Mouse (Mus musculus) kidney, embryonic 16.5 days (tissue): ENCODE results near the gene Atf5. TPM values are rescaled to one million over a fixed set of nuclear protein-coding genes. Genes with fewer than 3 reads are reported as not detected.

Source experiments
- ATAC-seq: fragments of 200-750 bp; cut with Nextera tagmentation; 2 replicates; pipeline ENCODE4 v1.8.0; 2017; ENCODE audit warnings: moderate TSS enrichment; ENCODE audit not compliant: low FRiP score, low TSS enrichment
- H3K27ac ChIP-seq: fragments of 300-500 bp; sonication (generic); 2 replicates; pipeline ENCODE4 v1.5.1; 2014; ENCODE audit warnings: low read length
- H3K27me3 ChIP-seq: fragments of 300-500 bp; sonication (generic); 2 replicates; pipeline ENCODE4 v1.6.1; 2014; ENCODE audit warnings: low read length, control low read depth, mixed read lengths; ENCODE audit not compliant: insufficient read depth
- H3K36me3 ChIP-seq: fragments of 300-500 bp; sonication (generic); 2 replicates; pipeline ENCODE4 v1.6.1; 2014; ENCODE audit warnings: low read length, control low read depth, mixed read lengths; ENCODE audit not compliant: insufficient read depth
- H3K4me1 ChIP-seq: fragments of 300-500 bp; sonication (generic); 2 replicates; pipeline ENCODE4 v1.6.1; 2014; ENCODE audit warnings: low read length, control low read depth, mixed read lengths; ENCODE audit not compliant: insufficient read depth
- H3K4me2 ChIP-seq: fragments of 300-500 bp; sonication (generic); replicated peaks from 2 replicates; pipeline ENCODE4 v1.6.1; 2014; ENCODE audit warnings: low read depth, low read length
- H3K4me3 ChIP-seq: fragments of 300-500 bp; sonication (generic); 2 replicates; pipeline ENCODE4 v1.5.1; 2014; ENCODE audit warnings: mild to moderate bottlenecking, low read length
- H3K9ac ChIP-seq: fragments of 300-500 bp; sonication (generic); replicated peaks from 2 replicates; pipeline ENCODE4 v1.6.1; 2014; ENCODE audit warnings: low read length
- H3K9me3 ChIP-seq: fragments of 300-500 bp; sonication (generic); 2 replicates; pipeline ENCODE4 v1.6.1; 2016; ENCODE audit warnings: low read length, control low read depth
- WGBS: fragments of 180-500 bp; shearing (Covaris S2); extraction: QIAGEN DNeasy Blood & Tissue Kit; methylation state at CpG from one replicate; pipeline ENCODE4 v1.1.7; 2014; 5-methylcytosine and 5-hydroxymethylcytosine counted together
- polyA plus RNA-seq: library from polyadenylated mRNA; unstranded; fragments of >200 nt; fragmentation: Nextera tagmentation; extraction: Ambion mirVana; gene quantifications from 2 replicates; pipeline ENCODE4 v1.2.1, GENCODE M21; 2015

Atf5 gene
- polyA plus RNA-seq, 1 experiment from 2014 or later = 3.5 TPM

DNA sequence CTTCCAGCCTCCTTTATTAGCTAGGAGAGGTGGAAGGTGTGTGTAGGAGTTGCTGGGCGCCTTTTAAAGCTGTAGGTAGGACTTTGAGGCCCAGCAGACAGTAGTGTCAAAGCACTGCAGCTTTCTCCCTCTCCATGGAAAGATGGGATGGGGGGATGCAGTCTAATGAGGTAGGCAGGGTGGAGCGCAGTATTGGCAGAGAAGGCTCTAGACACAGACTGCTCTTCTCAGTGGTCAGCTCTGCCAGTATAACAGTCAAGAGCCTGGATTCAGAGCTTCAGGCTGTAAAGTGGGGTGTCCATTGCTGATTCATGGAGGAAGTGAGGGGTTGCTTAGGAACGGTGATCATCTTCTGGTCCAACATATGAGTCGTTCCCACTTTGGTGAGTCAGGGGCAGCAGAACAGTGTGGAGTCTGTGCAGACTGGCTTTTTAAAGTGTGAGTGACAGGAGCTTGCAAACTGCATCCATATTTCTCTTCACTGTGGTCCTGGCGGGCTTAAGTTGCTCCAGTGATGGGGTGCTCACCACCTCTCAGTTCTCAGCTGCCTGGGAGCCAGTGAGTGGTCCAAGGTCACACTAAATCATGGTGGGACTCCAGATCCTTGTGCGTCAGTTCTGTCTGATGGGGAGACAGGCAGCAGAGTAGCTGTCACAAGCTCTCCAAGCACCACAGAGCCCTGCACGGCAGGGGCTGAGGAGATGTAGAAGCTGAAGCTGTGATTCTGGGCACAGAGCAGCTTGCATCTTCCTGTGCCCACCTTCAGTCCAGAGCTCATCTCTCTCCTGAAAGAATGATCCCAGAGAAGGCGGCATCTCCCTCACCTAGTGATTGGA, 34.5 kb upstream of the Atf5 start:
- Histone ChIP-seq H3K4me2 (peak overlapping the region; percentile 85), H3K36me3 (peaks cover 25% of the 10 kb centered on the region), H3K27me3 (no peaks in the 10 kb centered on the region), H3K9ac (peak overlapping the region; percentile 93), H3K4me1 (peaks cover 51% of the 10 kb centered on the region), H3K27ac (peak overlapping the region; percentile 99), H3K4me3 (peak overlapping the region; percentile 81), H3K9me3 (no peaks in the 10 kb centered on the region)
- WGBS = 74% methylated on average over 8 of the region's 8 CpGs
- ATAC-seq = no peak

DNA sequence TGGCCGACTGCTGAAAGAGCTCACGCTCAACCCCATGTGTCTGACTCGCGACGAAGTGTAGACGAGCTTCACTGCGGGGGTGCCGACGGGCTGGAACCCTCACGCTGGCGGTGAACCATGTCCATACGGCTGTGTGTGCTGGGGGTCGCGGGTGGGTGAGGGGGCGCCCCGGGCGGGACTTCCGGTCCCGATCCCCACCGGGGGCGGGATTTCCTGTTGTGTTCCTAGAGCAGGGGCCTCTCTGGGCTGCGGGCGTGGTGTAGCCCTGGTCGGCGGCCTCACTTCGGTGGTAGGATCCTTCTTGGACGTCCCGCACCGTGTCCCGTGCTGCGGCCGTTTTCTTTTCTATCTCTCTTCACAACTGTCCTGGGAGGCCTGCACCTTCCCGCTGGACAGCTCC, 33.7 kb upstream of the Atf5 start:
- under 1% methylated on average over 33 of the region's 33 CpGs for WGBS
- Histone ChIP-seq H3K9me3 (no peaks in the 10 kb centered on the region), H3K27ac (peak overlapping the region; percentile 99), H3K9ac (peak overlapping the region; percentile 93), H3K27me3 (no peaks in the 10 kb centered on the region), H3K36me3 (peaks cover 33% of the 10 kb centered on the region), H3K4me2 (peak overlapping the region; percentile 85), H3K4me3 (peak overlapping the region; percentile 81), H3K4me1 (peaks cover 43% of the 10 kb centered on the region)
- ATAC-seq = peak; percentile 18

GRCm38 (mm10) chr7:44849416-44850111, 33.1 kb upstream of the Atf5 start:
- H3K9me3 ChIP-seq = no peaks in the 10 kb centered on the region
- H3K4me2 ChIP-seq = peak overlapping the region; percentile 85
- peak overlapping the region; percentile 81 for H3K4me3 ChIP-seq
- H3K27me3 ChIP-seq = no peaks in the 10 kb centered on the region
- H3K36me3 ChIP-seq = peaks cover 39% of the 10 kb centered on the region
- peak overlapping the region; percentile 99 for H3K27ac ChIP-seq
- peak; percentile 63 for ATAC-seq
- WGBS = under 1% methylated on average over 40 of the region's 41 CpGs
- H3K9ac ChIP-seq = peak overlapping the region; percentile 93
- H3K4me1 ChIP-seq = peaks cover 38% of the 10 kb centered on the region

- Histone ChIP-seq H3K9me3 (no peaks in the 10 kb centered on the region), H3K4me2 (peak within 1 kb of the TSS; percentile 85), H3K27me3 (no peaks in the 10 kb centered on the region), H3K9ac (peak within 1 kb of the TSS; percentile 93), H3K4me3 (peak within 1 kb of the TSS; percentile 81), H3K36me3 (peaks cover 46% of the 10 kb centered on the region), H3K27ac (peak within 1 kb of the TSS; percentile 99), H3K4me1 (peaks cover 33% of the 10 kb centered on the region)
- peak; percentile 86 for ATAC-seq
- WGBS = 0% methylated on average over 54 of the region's 54 CpGs
These were observed 32.3 kb upstream of the Atf5 start, which contains the start of the genes Akt1s1 and Tbc1d17 for GRCm38 (mm10) chr7:44848561-44849415. Gene Akt1s1, plus strand, starts transcription at chr7:44848991. Gene Tbc1d17, minus strand, starts transcription at chr7:44849079.

DNA sequence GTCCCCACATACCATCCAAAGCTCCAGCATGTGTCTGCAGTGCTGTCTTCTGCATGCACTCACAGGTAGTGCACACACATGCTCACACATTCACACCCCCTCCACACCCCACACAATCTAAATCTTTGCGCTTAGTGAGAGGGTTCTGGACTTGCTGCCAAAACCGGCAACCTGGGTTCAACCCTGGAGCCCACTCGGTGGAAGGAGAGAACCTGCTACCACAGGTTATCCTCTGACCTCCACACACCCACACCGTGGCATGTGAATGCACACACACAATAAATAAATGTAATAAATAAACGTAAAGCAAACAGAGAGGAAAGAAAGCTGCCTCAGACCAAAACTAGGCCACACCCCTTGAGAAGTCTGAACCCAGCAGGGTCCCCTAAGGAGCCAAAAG, 31.3 kb upstream of the Atf5 start:
- Histone ChIP-seq H3K27ac (peak overlapping the region; percentile 99; the same call in 1 of the 2 replicates), H3K4me3 (peak overlapping the region; percentile 81), H3K9me3 (no peaks in the 10 kb centered on the region), H3K4me1 (peaks cover 23% of the 10 kb centered on the region), H3K9ac (peak overlapping the region; percentile 93), H3K4me2 (peak overlapping the region; percentile 85), H3K36me3 (peaks cover 48% of the 10 kb centered on the region), H3K27me3 (no peaks in the 10 kb centered on the region)
- WGBS = 75% methylated on average over 5 of the region's 5 CpGs
- no peak for ATAC-seq

- Histone ChIP-seq H3K4me1 (peaks cover 20% of the 10 kb centered on the region), H3K27ac (no peak overlapping the region), H3K4me3 (no peak overlapping the region), H3K36me3 (peaks cover 51% of the 10 kb centered on the region), H3K9ac (no peak overlapping the region), H3K9me3 (no peaks in the 10 kb centered on the region), H3K4me2 (no peak overlapping the region), H3K27me3 (no peaks in the 10 kb centered on the region)
- no peak for ATAC-seq
- 84% methylated on average over 7 of the region's 7 CpGs for WGBS
These were observed 30.3 kb upstream of the Atf5 start for GRCm38 (mm10) chr7:44846804-44847203.

DNA sequence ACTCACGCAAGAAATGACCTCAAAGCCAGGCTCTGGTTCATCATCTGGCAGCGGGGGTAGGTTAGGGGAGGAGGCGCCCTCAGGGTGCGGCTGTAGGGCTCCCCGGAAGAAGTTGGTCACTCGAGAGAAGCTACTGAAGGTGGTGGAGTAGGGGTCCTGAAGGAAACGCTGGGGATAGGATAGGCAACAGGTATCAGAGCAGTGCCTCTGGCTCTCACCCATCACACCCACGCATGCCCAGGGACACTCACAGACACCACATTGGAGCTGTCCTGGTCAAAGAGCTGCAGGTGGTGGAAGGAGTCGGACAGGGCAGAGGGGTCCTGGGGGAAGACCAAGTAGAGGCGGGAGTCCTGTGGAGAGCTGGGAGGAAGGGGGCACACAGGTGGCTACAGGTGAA, 28.5 kb upstream of the Atf5 start:
- peaks cover 6% of the 10 kb centered on the region; the same call in 1 of the 2 replicates for H3K27me3 ChIP-seq
- 92% methylated on average over 10 of the region's 10 CpGs for WGBS

DNA sequence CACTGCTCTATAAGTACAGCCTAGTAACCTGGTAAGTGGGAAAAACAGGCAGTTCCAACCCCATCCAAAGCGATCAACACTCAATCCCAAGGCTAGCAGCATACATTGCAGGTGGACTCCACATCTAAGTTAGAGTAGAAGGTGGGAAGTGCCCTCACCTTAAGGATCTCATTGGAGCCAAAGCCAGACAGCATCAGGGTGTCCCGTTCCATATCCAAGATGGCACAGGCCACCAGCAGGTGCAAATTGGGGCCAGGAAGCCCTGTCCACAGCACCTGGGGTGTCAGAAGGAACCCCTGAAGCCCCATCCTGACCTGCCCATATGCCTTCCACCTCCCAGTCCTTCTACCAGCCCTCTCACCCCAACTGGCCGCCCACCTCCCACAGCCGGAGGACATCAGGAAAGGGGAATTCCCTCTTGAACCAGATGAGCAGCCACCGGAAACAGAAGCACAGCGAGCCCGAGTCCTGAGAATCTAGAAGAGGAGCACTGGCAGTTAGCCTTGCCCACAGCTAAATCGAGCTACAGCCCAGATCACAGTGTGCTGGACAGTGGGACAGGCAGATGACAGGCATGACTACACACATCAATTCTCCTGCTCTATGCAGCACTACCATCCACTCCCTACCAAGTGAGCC, 25.5 kb upstream of the Atf5 start:
- H3K4me3 ChIP-seq = no peak overlapping the region
- H3K4me1 ChIP-seq = peaks cover 12% of the 10 kb centered on the region
- H3K36me3 ChIP-seq = peaks cover 57% of the 10 kb centered on the region
- H3K9me3 ChIP-seq = no peaks in the 10 kb centered on the region
- no peak overlapping the region for H3K9ac ChIP-seq
- no peak overlapping the region for H3K4me2 ChIP-seq
- 86% methylated on average over 8 of the region's 8 CpGs for WGBS
- ATAC-seq = no peak
- H3K27me3 ChIP-seq = peaks cover 6% of the 10 kb centered on the region; the same call in 1 of the 2 replicates
- H3K27ac ChIP-seq = no peak overlapping the region

More for the DNA sequence above, 28.5 kb upstream of the Atf5 start:
- Histone ChIP-seq H3K4me1 (peaks cover 11% of the 10 kb centered on the region), H3K4me3 (no peak overlapping the region), H3K9ac (no peak overlapping the region), H3K36me3 (peaks cover 57% of the 10 kb centered on the region), H3K4me2 (no peak overlapping the region), H3K9me3 (no peaks in the 10 kb centered on the region), H3K27ac (no peak overlapping the region)
- no peak for ATAC-seq

GRCm38 (mm10) chr7:44840426-44840825, 24.0 kb upstream of the Atf5 start:
- no peak overlapping the region for H3K9ac ChIP-seq
- H3K9me3 ChIP-seq = no peaks in the 10 kb centered on the region
- H3K4me3 ChIP-seq = no peak overlapping the region
- peaks cover 6% of the 10 kb centered on the region; the same call in 1 of the 2 replicates for H3K27me3 ChIP-seq
- H3K36me3 ChIP-seq = peaks cover 42% of the 10 kb centered on the region
- WGBS = 47% methylated on average over 14 of the region's 14 CpGs
- H3K27ac ChIP-seq = no peak overlapping the region
- peaks cover 16% of the 10 kb centered on the region for H3K4me1 ChIP-seq
- peak overlapping the region; percentile 67 for H3K4me2 ChIP-seq
- ATAC-seq = no peak
